Mouse (Mus musculus): Measurements from ENCODE around the gene C2cd4d. TPM values are rescaled to one million over a fixed set of nuclear protein-coding genes. Genes with fewer than 3 reads are reported as not detected.

C2cd4d gene
- polyA plus RNA-seq, 1 experiment from 2014 or later = not detected

- Histone ChIP-seq H3K9me3 (replicated peaks) (no peaks in the 10 kb centered on the region), H3K9ac (no peak overlapping the region), H3K27me3 (0 out of 2 replicates have a peak, but pooled peaks cover 5% of the 10 kb centered on the region), H3K4me1 (replicated peaks) (peaks cover 12% of the 10 kb centered on the region), H3K4me2 (no peak overlapping the region), H3K4me3 (replicated peaks) (no peak overlapping the region), H3K36me3 (no peaks in the 10 kb centered on the region), H3K27ac (no peak overlapping the region)
- no peak for ATAC-seq (ENCODE audit: low read depth)
- WGBS (ENCODE audit: insufficient replicate concordance) = 27% methylated on average over 5 of the region's 5 CpGs
- no peak for DNase-seq
Observed at GRCm38 (mm10) chr3:94375861-94376260, 13.6 kb downstream of the C2cd4d start.

DNA sequence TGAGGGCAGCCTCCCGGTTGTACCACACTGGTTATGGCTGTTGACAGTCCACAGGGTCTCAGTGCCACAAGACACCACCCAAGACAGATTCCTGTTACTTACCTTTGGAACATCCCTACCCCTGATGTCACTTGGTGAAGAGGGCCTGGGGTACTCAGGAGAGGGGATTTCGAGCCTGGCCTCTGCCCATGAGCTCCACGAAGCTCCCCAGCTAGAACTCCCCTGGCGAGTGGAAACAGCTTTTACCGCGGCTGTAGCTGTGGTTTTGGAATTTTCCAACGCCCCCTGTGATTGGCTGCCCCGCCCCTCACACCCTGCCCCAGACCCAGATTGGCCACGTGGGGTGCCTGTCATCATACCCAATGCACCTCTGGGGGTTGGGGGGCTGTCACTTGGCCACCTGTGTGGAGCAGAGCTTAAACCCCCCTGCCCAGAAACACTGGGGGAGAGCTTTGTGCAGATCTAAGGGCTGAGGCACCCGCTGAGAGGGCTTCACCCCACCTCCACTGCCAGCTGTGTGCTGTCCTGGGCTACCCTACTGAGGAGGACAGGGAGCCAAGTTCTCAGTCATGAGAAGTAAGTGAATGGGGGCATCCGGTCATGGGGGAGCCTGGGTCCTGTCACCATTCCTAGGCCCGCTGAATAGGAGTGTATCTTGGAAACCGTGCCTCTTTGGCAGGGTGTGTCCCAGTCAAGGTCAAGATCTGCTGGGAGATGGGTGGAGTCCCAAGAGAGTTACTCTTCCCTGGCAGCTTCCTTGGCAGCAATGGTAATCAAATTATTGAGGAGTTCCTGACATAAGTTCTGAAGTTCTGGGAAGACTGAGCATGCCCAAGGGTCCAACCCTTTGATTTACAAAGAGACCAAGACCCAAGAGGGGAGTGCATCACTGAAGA is 15.0 kb downstream of the C2cd4d start:
- Histone ChIP-seq H3K4me1 (replicated peaks) (peaks cover 12% of the 10 kb centered on the region), H3K27me3 (no peaks in the 10 kb centered on the region), H3K36me3 (no peaks in the 10 kb centered on the region), H3K4me2 (no peak overlapping the region), H3K4me3 (replicated peaks) (no peak overlapping the region), H3K27ac (no peak overlapping the region), H3K9ac (no peak overlapping the region), H3K9me3 (replicated peaks) (no peaks in the 10 kb centered on the region)
- 13% methylated on average over 13 of the region's 13 CpGs for WGBS (ENCODE audit: insufficient replicate concordance)
- no peak for ATAC-seq (ENCODE audit: low read depth)
- DNase-seq = no peak

- Histone ChIP-seq H3K4me3 (replicated peaks) (no peak overlapping the region), H3K9ac (no peak overlapping the region), H3K27ac (no peak overlapping the region), H3K4me2 (no peak overlapping the region), H3K36me3 (no peaks in the 10 kb centered on the region), H3K9me3 (replicated peaks) (no peaks in the 10 kb centered on the region), H3K27me3 (no peaks in the 10 kb centered on the region), H3K4me1 (replicated peaks) (no peaks in the 10 kb centered on the region)
- ATAC-seq (ENCODE audit: low read depth) (no peak), DNase-seq (no peak)
- WGBS (ENCODE audit: insufficient replicate concordance) = 18% methylated on average over 9 of the region's 9 CpGs
Observed at GRCm38 (mm10) chr3:94379831-94380510, 17.7 kb downstream of the C2cd4d start.

GRCm38 (mm10) chr3:94382308-94382707 is 20.1 kb downstream of the C2cd4d start:
- no peaks in the 10 kb centered on the region for H3K36me3 ChIP-seq
- H3K27me3 ChIP-seq = no peaks in the 10 kb centered on the region
- H3K4me3 ChIP-seq (replicated peaks) = no peak overlapping the region
- no peak for DNase-seq
- no peak for ATAC-seq (ENCODE audit: low read depth)
- H3K9me3 ChIP-seq (replicated peaks) = no peaks in the 10 kb centered on the region
- no peak overlapping the region for H3K27ac ChIP-seq
- no peak overlapping the region for H3K9ac ChIP-seq
- no peak overlapping the region for H3K4me2 ChIP-seq
- WGBS (ENCODE audit: insufficient replicate concordance) = 21% methylated on average over 5 of the region's 5 CpGs
- no peaks in the 10 kb centered on the region for H3K4me1 ChIP-seq (replicated peaks)

DNA sequence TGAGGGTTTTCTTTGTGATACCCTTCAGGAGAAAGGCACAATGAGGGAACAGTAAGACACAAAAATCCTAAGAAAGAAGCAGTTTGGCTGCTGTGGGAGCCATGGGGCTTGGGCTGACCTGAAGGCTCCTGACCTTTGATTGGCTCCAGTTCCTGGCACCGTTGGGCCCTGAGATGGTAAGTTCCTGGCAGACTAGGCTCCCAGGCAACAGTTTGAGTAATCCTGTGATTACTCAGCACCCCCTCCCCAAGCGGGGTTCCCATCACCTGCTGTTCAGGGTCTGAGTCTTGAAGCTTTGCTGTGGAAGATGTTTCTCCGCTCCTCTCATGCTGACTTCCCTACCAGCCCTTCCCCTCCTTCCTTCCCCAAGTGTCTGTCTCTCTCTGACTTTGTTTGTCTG is 21.2 kb downstream of the C2cd4d start:
- Histone ChIP-seq H3K4me1 (replicated peaks) (no peaks in the 10 kb centered on the region), H3K4me3 (replicated peaks) (no peak overlapping the region), H3K9ac (no peak overlapping the region), H3K27ac (no peak overlapping the region), H3K36me3 (no peaks in the 10 kb centered on the region), H3K27me3 (no peaks in the 10 kb centered on the region), H3K4me2 (no peak overlapping the region), H3K9me3 (replicated peaks) (no peaks in the 10 kb centered on the region)
- no peak for ATAC-seq (ENCODE audit: low read depth)
- WGBS (ENCODE audit: insufficient replicate concordance) = 55% methylated on average over 3 of the region's 3 CpGs
- no peak for DNase-seq

DNA sequence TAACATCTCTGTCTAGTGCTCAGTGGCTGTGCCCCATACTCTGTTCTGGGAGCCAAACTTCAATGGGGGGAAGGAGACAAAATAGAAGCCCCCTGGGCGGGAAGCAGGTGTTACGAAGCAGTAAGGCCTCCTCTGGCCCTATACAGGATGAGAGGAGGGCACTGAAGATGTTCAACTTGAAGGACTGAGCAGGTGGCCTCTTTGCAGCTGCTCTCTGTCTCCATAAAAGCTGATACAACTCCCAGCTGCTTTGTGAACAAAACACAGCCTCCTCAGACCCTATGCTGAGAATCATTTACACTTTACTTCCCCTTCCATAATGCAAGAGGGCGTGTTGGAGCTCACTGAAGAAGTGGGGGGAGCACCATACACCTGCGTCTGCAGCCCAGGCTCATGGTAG is 24.4 kb downstream of the C2cd4d start:
- Histone ChIP-seq H3K9me3 (replicated peaks) (no peaks in the 10 kb centered on the region), H3K36me3 (no peaks in the 10 kb centered on the region), H3K9ac (no peak overlapping the region), H3K4me2 (no peak overlapping the region), H3K4me3 (replicated peaks) (no peak overlapping the region), H3K27ac (no peak overlapping the region), H3K27me3 (no peaks in the 10 kb centered on the region), H3K4me1 (replicated peaks) (no peaks in the 10 kb centered on the region)
- 50% methylated on average over 4 of the region's 4 CpGs for WGBS (ENCODE audit: insufficient replicate concordance)
- ATAC-seq (ENCODE audit: low read depth) = no peak
- DNase-seq = no peak

DNA sequence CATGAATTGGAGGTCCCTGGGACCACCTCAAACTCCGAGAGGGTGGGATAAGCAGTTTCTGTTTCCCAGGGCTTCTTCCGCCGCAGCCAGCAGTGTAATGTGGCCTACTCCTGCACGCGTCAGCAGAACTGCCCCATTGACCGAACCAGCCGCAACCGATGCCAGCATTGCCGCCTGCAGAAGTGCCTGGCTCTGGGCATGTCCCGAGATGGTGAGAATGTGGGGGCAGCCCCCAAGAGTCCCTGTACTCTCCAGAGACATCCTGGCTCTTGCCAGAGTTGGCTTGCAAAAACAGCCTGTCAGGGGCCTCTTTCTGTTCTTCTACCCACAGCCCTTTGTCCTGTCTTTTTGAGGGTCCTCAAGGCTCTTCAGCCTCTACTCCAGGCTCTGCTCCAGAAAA is 25.2 kb downstream of the C2cd4d start:
- Histone ChIP-seq H3K27me3 (no peaks in the 10 kb centered on the region), H3K9ac (no peak overlapping the region), H3K4me2 (no peak overlapping the region), H3K9me3 (replicated peaks) (no peaks in the 10 kb centered on the region), H3K4me3 (replicated peaks) (no peak overlapping the region), H3K27ac (no peak overlapping the region), H3K4me1 (replicated peaks) (no peaks in the 10 kb centered on the region), H3K36me3 (no peaks in the 10 kb centered on the region)
- DNase-seq (no peak), ATAC-seq (ENCODE audit: low read depth) (no peak)
- WGBS (ENCODE audit: insufficient replicate concordance) = 80% methylated on average over 10 of the region's 10 CpGs

- Histone ChIP-seq H3K4me3 (replicated peaks) (no peak overlapping the region), H3K4me1 (replicated peaks) (no peaks in the 10 kb centered on the region), H3K9me3 (replicated peaks) (no peaks in the 10 kb centered on the region), H3K9ac (no peak overlapping the region), H3K27me3 (no peaks in the 10 kb centered on the region), H3K36me3 (no peaks in the 10 kb centered on the region), H3K4me2 (no peak overlapping the region), H3K27ac (no peak overlapping the region)
- WGBS (ENCODE audit: insufficient replicate concordance) = 36% methylated on average over 5 of the region's 5 CpGs
- DNase-seq = no peak
- ATAC-seq (ENCODE audit: low read depth) = no peak
Observed at GRCm38 (mm10) chr3:94388047-94388446, 25.8 kb downstream of the C2cd4d start.

GRCm38 (mm10) chr3:94389420-94389819 is 27.2 kb downstream of the C2cd4d start:
- 87% methylated on average over 16 of the region's 16 CpGs for WGBS (ENCODE audit: insufficient replicate concordance)
- no peaks in the 10 kb centered on the region for H3K9me3 ChIP-seq (replicated peaks)
- no peak overlapping the region for H3K9ac ChIP-seq
- DNase-seq (no peak), ATAC-seq (ENCODE audit: low read depth) (no peak)
- H3K4me2 ChIP-seq = no peak overlapping the region
- H3K4me3 ChIP-seq (replicated peaks) = no peak overlapping the region
- H3K36me3 ChIP-seq = no peaks in the 10 kb centered on the region
- no peak overlapping the region for H3K27ac ChIP-seq
- no peaks in the 10 kb centered on the region for H3K4me1 ChIP-seq (replicated peaks)
- H3K27me3 ChIP-seq = no peaks in the 10 kb centered on the region

DNA sequence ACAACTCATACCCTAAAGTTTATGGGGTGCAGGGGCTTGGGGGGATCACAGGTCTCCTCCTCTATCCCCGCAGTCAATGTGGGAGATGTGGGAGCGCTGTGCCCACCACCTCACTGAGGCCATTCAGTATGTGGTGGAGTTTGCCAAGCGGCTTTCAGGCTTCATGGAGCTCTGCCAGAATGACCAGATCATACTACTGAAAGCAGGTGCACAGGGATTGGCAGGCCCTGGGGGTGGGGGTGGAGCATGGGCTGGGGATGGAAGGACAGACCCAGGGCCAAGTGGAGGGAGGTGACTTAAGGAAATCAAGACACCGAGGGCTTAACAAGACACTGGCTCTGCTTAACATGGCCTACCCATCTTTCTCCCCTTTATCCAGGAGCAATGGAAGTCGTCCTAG is 28.8 kb downstream of the C2cd4d start:
- DNase-seq (no peak), ATAC-seq (ENCODE audit: low read depth) (no peak)
- Histone ChIP-seq H3K4me2 (no peak overlapping the region), H3K27me3 (no peaks in the 10 kb centered on the region), H3K9ac (no peak overlapping the region), H3K27ac (no peak overlapping the region), H3K36me3 (no peaks in the 10 kb centered on the region), H3K9me3 (replicated peaks) (no peaks in the 10 kb centered on the region), H3K4me3 (replicated peaks) (no peak overlapping the region), H3K4me1 (replicated peaks) (no peaks in the 10 kb centered on the region)
- 65% methylated on average over 5 of the region's 5 CpGs for WGBS (ENCODE audit: insufficient replicate concordance)

- Histone ChIP-seq H3K4me3 (replicated peaks) (no peak overlapping the region), H3K9me3 (replicated peaks) (no peaks in the 10 kb centered on the region), H3K4me2 (no peak overlapping the region), H3K27ac (no peak overlapping the region), H3K27me3 (peaks cover 7% of the 10 kb centered on the region), H3K36me3 (no peaks in the 10 kb centered on the region), H3K4me1 (replicated peaks) (no peaks in the 10 kb centered on the region), H3K9ac (no peak overlapping the region)
- DNase-seq (no peak), ATAC-seq (ENCODE audit: low read depth) (no peak)
- WGBS (ENCODE audit: insufficient replicate concordance) = 53% methylated on average over 2 of the region's 2 CpGs
Observed at GRCm38 (mm10) chr3:94392128-94392527, 29.9 kb downstream of the C2cd4d start.

DNA sequence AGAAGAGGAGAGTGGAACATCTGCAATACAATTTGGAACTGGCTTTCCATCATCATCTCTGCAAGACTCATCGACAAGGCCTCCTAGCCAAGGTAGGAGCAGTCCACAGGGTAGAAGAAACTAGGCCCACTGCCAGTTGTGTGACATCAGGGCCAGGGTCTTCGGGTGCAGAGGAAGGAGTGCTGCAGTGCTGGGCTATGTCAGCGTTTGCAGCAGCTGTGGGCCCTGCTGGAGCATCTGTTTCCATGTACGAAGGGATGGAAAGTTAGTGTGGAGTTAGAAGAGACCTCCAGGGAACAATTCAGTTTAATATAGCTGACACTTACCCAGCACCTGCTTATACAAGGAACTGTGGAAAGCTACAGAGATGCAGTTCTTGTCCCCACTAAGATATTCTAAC is 30.8 kb downstream of the C2cd4d start:
- no peaks in the 10 kb centered on the region for H3K36me3 ChIP-seq
- no peak for DNase-seq
- no peak overlapping the region for H3K9ac ChIP-seq
- 52% methylated on average over 4 of the region's 4 CpGs for WGBS (ENCODE audit: insufficient replicate concordance)
- no peaks in the 10 kb centered on the region for H3K9me3 ChIP-seq (replicated peaks)
- no peak overlapping the region for H3K27ac ChIP-seq
- H3K27me3 ChIP-seq = peaks cover 16% of the 10 kb centered on the region
- no peak overlapping the region for H3K4me2 ChIP-seq
- ATAC-seq (ENCODE audit: low read depth) = no peak
- no peak overlapping the region for H3K4me3 ChIP-seq (replicated peaks)
- no peaks in the 10 kb centered on the region for H3K4me1 ChIP-seq (replicated peaks)
